Mouse (Mus musculus): ENCODE results near the gene Tnni1. TPM values are rescaled to one million over a fixed set of nuclear protein-coding genes. Genes with fewer than 3 reads are reported as not detected.

The Tnni1 gene
- polyA plus RNA-seq, 2 experiments from 2014 or later, result not detected

DNA sequence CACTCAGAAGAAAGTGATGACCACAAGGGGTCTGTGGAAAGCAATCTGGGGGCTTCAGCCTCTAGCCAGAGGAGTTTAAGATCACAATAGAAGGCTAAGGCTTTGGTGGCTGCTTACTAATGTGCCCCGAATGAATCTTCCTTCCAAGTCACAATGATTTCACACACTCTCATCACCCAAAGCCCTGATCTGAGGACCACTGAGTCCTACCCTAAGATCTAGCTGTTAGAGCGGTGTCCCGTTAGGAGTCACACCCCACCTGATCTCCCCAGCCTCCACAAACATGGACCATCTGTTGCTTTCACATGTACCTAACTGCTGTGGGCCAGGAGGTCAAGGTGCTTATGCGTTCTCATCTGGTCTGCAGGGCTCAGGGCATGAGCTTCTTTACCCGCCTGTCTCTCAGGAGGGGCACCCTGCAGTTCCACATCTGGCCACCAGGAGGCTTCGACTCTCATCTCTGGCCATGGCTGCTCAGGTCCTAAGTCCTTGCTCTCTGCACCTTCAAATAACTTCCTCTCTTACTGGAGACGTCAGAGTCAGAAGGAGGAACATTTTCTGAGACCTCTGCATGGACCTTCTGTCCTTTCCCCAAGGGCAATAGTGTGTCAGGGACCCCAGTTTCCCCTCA, 31.9 kb downstream of the Tnni1 start:
- peak; percentile 70 for ATAC-seq

- ATAC-seq, result no peak
Observed at GRCm38 (mm10) chr1:135812205-135812604, 33.0 kb downstream of the Tnni1 start.

DNA sequence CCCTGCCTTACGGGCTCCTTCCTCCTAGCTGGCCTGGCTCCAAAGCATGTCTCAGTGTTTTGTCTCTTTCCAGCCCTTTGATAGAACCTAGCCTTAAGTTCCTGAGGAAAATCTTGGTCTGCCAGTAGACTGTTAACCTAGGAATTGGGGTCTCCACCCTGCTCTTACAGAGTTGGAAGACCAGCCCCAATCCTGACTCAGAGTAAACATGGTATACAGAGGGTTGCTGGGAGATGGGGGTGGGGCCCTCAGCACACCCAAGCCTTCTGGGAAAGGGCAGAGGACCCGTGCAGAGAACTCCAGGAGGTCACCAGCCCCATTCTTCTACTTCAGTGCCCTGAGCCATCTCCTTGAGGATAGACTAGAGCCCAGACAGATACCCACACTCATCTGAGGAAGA, 33.4 kb downstream of the Tnni1 start:
- no peak for ATAC-seq

- ATAC-seq, result no peak
Observed at GRCm38 (mm10) chr1:135813071-135813470, 33.8 kb downstream of the Tnni1 start.

GRCm38 (mm10) chr1:135813687-135814395, 34.6 kb downstream of the Tnni1 start:
- ATAC-seq, result no peak

- ATAC-seq, result no peak
Observed at GRCm38 (mm10) chr1:135814531-135814930, 35.3 kb downstream of the Tnni1 start.

GRCm38 (mm10) chr1:135817595-135817994, 38.4 kb downstream of the Tnni1 start:
- ATAC-seq, result peak; percentile 79

DNA sequence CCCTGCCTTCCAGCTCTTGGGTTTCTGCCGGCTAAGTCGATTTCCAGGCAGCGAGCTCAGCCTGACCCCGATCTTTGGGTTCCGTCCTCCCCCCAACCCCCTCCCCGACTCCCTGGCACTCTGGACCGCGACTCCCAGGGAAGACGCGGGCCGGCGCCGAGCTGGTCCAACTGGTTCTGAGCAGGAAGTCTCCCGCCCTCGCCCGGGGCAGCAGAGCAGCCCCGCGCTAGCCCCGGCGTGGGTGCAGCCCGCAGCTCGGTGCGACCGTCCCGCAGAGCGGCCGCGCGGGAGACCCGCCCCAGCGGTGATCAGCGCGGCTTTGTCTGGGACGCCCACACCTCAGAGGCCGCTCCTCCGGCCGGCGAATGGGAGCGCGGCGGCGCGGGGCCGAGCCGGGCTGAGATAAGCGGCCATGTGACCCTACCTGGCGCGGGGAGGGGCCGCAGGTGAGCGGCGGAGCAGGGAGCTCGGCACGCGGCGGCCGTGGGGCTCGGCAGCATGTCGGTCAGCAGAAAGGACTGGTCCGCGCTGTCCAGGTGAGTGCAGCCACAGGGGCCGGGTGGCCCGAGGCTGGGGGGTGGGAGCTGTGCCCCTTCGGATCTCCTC, 39.4 kb downstream of the Tnni1 start, which contains the start of gene Lad1:
Lad1 (plus strand) TSS at position 118 of the 606 bp plus-strand sequence.
- ATAC-seq, result peak; percentile 32

- no peak for ATAC-seq
Observed at GRCm38 (mm10) chr1:135820071-135820470, 40.8 kb downstream of the Tnni1 start.

GRCm38 (mm10) chr1:135820736-135821364, 41.6 kb downstream of the Tnni1 start:
- no peak for ATAC-seq

DNA sequence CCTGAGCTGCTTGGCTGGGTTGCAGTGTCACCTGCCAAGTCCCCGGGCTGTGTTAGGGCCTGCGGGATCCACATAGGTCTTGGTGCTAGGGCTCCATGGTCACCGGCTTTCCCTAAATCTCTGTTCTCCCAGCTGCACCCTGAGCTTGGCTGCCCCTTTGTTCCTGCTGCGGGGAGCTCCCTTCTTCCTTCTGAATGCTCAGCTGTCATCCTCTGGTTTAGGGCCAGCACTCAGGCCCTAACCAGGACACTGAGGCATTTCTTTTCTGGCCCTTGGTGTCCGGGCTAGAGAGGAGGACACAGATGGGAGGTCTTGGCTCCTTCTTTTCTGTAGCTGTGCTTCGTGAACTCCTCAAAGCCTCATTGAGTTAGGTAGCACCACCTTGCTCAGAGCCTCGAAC, 42.5 kb downstream of the Tnni1 start:
- ATAC-seq, result no peak

DNA sequence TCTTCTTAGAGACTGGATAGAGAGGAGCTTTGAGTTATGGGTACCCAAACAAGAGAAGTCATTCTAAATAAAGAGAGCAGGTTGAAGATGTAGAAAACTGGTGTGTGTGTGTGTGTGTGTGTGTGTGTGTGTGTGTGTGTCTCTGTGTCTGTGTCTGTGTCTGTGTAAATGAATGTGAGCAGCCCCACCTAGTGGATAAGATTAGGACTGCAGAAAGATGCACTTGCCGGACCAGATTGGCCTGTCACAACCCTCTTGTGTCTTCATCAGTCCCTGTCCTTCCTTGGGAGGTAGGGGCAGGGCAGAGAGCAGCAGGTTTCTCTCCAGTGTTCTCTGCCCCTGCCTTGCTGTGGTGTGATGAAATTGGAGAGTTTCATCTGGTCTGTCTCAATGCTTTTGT, 49.7 kb downstream of the Tnni1 start:
- ATAC-seq, result peak; percentile 71

- no peak for ATAC-seq
Observed at GRCm38 (mm10) chr1:135834206-135834859, 55.1 kb downstream of the Tnni1 start.

DNA sequence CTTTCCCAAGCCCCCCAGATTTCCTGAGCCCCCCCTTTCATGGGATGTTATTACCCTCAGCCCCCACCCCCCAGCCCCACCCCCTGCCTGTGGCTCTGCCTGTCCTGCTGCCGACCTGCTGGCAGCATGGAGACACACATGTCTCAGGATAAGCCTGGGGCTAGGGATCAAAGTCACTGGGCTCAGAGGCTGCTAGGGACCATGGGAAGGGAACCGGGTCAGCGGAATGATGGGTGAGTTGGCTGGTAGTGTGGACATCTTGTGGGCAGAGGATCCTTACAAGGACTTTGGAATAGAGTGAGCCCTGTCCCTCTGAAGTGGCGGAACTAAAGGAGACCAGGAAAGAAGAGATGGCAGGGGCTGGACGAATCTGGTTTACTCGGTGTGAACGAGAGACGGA, 55.7 kb downstream of the Tnni1 start:
- no peak for ATAC-seq

GRCm38 (mm10) chr1:135835716-135836483, 56.7 kb downstream of the Tnni1 start, which contains the start of gene Tnnt2:
TSS of gene Tnnt2 (plus strand) at chr1:135836354.
- no peak for ATAC-seq

DNA sequence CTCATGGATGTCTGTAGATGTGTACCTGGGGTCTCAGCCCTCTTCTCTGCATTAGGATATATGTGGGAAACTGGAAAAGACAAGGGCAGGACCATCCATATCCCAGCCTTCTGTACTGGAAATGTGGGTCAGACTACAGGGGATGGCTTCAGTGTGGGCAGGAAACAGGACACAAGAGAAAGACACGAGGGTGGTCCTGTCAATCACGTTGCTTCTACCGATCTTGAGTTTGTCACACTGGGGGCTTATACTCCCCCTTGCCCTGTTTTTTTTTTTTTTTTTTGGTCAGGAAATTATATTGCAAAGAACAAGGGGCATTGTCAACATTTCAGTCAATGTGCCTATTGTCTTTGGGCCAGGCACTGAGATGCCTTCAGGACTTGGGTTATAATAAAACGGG, 59.4 kb downstream of the Tnni1 start:
- ATAC-seq, result no peak

GRCm38 (mm10) chr1:135839065-135839464, 59.8 kb downstream of the Tnni1 start:
- no peak for ATAC-seq

- no peak for ATAC-seq
Observed at GRCm38 (mm10) chr1:135840675-135841395, 61.6 kb downstream of the Tnni1 start.

GRCm38 (mm10) chr1:135843519-135844262, 64.5 kb downstream of the Tnni1 start:
- ATAC-seq, result no peak

DNA sequence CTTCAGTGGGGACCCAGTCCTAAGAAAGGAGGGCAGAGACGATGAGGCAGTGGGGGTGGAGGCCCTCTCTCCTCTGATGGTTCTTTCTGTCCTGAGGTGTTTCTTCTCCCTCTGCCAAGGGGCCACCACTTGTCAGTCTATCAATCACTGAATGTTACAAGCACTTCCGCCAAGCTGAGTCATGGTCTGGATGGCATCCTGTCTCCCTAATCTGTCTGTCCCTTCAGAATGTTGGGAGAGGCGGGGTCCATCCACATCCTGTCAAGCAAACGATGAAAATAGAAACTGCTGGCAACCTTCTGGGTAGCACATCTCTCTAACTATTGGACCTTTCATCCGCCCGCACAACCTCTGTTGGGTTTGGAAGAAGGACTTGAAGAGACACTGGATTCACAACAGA, 65.2 kb downstream of the Tnni1 start:
- ATAC-seq, result no peak

GRCm38 (mm10) chr1:135846632-135847031, 67.4 kb downstream of the Tnni1 start:
- ATAC-seq, result no peak

Measured in CD4-positive, CD25-positive, alpha-beta regulatory T cell, adult 4 months (primary cell).